Mouse (Mus musculus) G1E (cell line): ENCODE results near the gene Tjp1. TPM values are rescaled to one million over a fixed set of nuclear protein-coding genes. Genes with fewer than 3 reads are reported as not detected.

Experiments used
- ATAC-seq: 2 replicates; pipeline ENCODE4 v1.8.0; 2016; ENCODE audit warnings: mild to moderate bottlenecking; ENCODE audit not compliant: insufficient number of reproducible peaks, poor library complexity, low FRiP score, severe bottlenecking; ENCODE audit errors: extremely low read depth
- DNase-seq: peaks from one replicate; pipeline ENCODE4 v3.0.0; 2012; ENCODE audit warnings: low spot score
- H3K27me3 ChIP-seq: 2 replicates; pipeline ENCODE4 v1.6.1; 2012; ENCODE audit warnings: mild to moderate bottlenecking, low read length, inconsistent platforms; ENCODE audit not compliant: insufficient read depth
- H3K36me3 ChIP-seq: replicated peaks from 2 replicates; pipeline ENCODE3; 2012; ENCODE audit warnings: mild to moderate bottlenecking, inconsistent platforms
- H3K4me1 ChIP-seq: 2 replicates; pipeline ENCODE4 v1.6.1; 2012; ENCODE audit warnings: low read depth, low read length, inconsistent platforms, mixed read lengths; ENCODE audit not compliant: insufficient read depth
- H3K4me3 ChIP-seq: 2 replicates; pipeline ENCODE4 v1.5.1; 2012; ENCODE audit warnings: low read depth, mild to moderate bottlenecking, inconsistent platforms, low read length, moderate library complexity, mixed read lengths
- H3K9me3 ChIP-seq: replicated peaks from 2 replicates; pipeline ENCODE4 v1.6.1; 2012; ENCODE audit warnings: inconsistent platforms
- CTCF ChIP-seq: IDR thresholded peaks from 2 replicates; pipeline ENCODE4 v1.5.1; 2012; ENCODE audit warnings: low read depth, low read length, inconsistent platforms, mixed read lengths
- GATA1 ChIP-seq: IDR thresholded peaks from 2 replicates; pipeline ENCODE4 v1.6.1; 2012; ENCODE audit warnings: borderline replicate concordance, low read length, inconsistent platforms, mixed read lengths
- GATA2 ChIP-seq: IDR thresholded peaks from 2 replicates; pipeline ENCODE4 v1.6.1; 2012; ENCODE audit warnings: low read depth, low read length, inconsistent platforms, borderline replicate concordance
- POLR2AphosphoS5 ChIP-seq: IDR thresholded peaks from 2 replicates; pipeline ENCODE4 v1.6.1; 2012; ENCODE audit warnings: low read depth, low read length, inconsistent platforms; ENCODE audit not compliant: insufficient replicate concordance
- TAL1 ChIP-seq: conservative IDR thresholded peaks from 2 replicates; pipeline ENCODE4 v1.6.1; 2012; ENCODE audit warnings: low read depth, low read length, inconsistent platforms, mixed read lengths
- polyA plus RNA-seq: library from polyadenylated mRNA; stranded (reverse); fragments of >175 nt; gene quantifications from 2 replicates; pipeline ENCODE4 v1.2.3, GENCODE M21; 2012
- total RNA-seq, 2 experiments: library from RNA; stranded (forward) in 1 of 2; stranded (reverse) in 1 of 2; fragments of 200-1000 nt in 1 of 2; fragments of >200 nt in 1 of 2; fragmentation: Nextera tagmentation in 1 of 2; gene quantifications; 2 replicates each; pipeline ENCODE4 v1.2.3; 2014 to 2017

The Tjp1 gene
- total and polyA plus RNA-seq, 3 experiments = 17.8 to 119 (median 95.0) TPM

DNA sequence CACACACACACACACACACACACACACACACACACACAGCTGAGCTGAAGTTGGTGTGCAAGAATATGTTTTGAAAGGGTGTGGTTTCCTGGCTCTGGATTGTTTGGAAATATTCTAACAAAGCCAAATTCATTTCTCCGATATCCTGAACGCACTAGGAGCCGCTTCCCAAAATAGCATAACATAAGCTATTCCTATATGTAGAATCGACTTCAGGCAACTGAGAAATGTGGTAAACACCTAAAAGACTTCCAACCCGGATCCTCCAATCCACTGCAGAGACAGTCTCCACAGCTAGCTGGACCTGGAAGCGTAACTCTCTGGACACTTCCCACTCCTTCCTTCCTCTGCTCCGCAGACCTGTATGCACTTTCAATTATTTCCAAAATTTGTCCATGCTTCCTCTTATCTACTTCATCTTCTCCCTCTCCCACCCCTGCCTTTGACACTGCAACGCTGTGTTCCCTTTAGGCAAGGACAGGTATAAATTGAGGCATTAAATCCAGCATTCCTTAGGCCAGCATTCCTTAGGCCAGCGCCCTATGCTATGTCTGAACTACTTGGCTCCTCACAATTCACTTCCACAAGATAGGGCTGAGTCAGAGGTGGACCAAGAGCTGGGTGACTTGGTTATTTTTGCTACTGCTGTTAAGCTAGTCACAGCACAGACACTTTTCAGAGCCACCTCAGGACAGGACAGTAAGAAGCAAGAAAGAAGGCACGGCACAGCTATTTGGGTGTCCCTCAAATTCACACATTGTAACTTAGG, 144.9 kb downstream of the Tjp1 start:
- ATAC-seq (no peak), DNase-seq (no peak)
- H3K4me3 ChIP-seq = no peak overlapping the region
- 0 out of 2 replicates have a peak, but pooled peaks cover 3% of the 10 kb centered on the region for H3K27me3 ChIP-seq
- no peaks in the 10 kb centered on the region for H3K9me3 ChIP-seq
- no peak for TF ChIP-seq GATA2
- no peak for TF ChIP-seq CTCF
- TF ChIP-seq TAL1 = no peak
- TF ChIP-seq POLR2AphosphoS5 = no peak
- no peak for TF ChIP-seq GATA1
- H3K4me1 ChIP-seq = peaks cover 34% of the 10 kb centered on the region
- no peaks in the 10 kb centered on the region for H3K36me3 ChIP-seq

DNA sequence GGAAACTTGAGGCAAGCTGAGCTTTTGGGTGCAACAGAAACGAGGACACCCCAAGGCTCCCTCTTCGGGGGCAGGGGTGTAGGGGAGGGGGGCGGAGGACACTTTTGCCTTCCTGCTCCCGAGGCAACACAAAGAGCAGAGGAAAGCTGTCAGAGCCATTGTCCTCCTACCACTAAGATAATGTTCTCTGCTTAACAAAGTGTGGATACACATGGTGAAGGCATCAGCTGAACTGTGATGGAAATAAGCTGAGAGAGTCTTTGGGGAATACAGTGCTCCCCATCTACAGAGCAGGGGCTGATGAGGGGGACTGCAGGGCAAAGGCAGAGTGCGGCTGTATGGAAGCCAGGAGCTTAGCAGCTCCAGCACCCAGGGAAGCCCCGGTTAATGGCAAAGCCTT, 145.7 kb downstream of the Tjp1 start:
- H3K4me3 ChIP-seq = no peak overlapping the region
- H3K27me3 ChIP-seq = 0 out of 2 replicates have a peak, but pooled peaks cover 3% of the 10 kb centered on the region
- TF ChIP-seq GATA1 = no peak
- no peak for TF ChIP-seq GATA2
- TF ChIP-seq TAL1 = no peak
- no peak for TF ChIP-seq CTCF
- no peak for TF ChIP-seq POLR2AphosphoS5
- H3K36me3 ChIP-seq = no peaks in the 10 kb centered on the region
- DNase-seq (no peak), ATAC-seq (no peak)
- H3K4me1 ChIP-seq = peaks cover 34% of the 10 kb centered on the region
- H3K9me3 ChIP-seq = no peaks in the 10 kb centered on the region

DNA sequence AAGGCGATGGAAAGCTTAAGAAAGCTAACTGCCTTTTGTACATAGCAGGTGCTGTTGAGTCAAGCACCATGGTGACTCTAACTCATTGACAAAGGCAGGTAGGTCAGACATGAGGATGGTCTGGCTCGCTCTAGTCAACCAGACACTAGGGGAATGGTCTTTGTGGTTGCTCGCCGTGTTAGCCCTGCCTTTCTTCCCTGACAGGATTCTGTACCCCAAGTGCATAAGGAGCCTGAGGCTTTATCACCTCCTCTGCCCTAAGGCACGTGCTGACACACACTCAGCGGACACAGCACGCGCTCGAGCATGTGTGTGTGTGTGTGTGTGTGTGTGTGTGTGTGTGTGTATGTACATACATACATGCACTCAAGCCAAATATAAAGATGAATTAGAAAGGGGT, 146.9 kb downstream of the Tjp1 start:
- TF ChIP-seq TAL1 (no peak), GATA1 (no peak), POLR2AphosphoS5 (no peak), GATA2 (no peak), CTCF (no peak)
- Histone ChIP-seq H3K4me1 (peaks cover 33% of the 10 kb centered on the region), H3K4me3 (no peak overlapping the region), H3K36me3 (no peaks in the 10 kb centered on the region), H3K9me3 (no peaks in the 10 kb centered on the region), H3K27me3 (0 out of 2 replicates have a peak, but pooled peaks cover 3% of the 10 kb centered on the region)
- ATAC-seq (no peak), DNase-seq (no peak)

DNA sequence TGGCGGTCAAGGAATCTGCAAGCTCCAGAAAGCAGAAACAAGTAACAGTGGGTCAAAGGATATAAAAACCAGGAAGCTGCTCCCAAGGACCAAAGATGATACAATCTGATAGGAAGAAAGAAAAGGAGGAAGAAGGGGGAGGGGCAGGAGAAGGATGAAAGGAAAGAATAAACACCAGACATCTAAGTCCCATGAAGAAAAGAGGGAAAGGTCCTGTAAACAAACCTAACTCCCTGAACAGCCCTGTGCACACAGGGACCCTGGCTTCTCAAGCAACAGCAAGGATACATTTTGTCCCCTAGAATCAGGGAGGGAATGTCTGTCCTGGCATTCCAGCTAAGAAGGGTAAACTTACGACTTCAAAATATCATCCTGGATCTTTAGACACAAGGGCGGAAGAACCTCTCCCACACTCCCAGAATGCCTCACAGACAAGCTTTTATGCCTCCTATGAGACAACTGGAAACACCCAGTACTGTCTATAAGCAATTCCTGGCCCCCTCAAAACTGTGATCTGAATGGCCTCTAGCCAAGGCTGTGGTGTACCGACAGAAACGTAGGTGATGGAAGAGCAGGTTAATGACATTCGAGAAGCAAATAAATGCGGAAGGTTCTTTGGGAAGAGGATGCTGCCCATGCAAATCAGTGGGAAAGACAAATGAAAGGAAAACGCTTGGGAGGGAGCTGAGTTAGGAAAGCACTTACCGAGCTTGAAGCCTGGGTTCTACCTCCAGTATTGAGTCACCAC, 148.6 kb downstream of the Tjp1 start:
- 0 out of 2 replicates have a peak, but pooled peaks cover 3% of the 10 kb centered on the region for H3K27me3 ChIP-seq
- no peaks in the 10 kb centered on the region for H3K36me3 ChIP-seq
- ATAC-seq (no peak), DNase-seq (no peak)
- H3K4me1 ChIP-seq = peaks cover 24% of the 10 kb centered on the region
- TF ChIP-seq TAL1 = no peak
- TF ChIP-seq POLR2AphosphoS5 = no peak
- no peak for TF ChIP-seq GATA1
- no peak for TF ChIP-seq GATA2
- no peak for TF ChIP-seq CTCF
- no peak overlapping the region for H3K4me3 ChIP-seq
- no peaks in the 10 kb centered on the region for H3K9me3 ChIP-seq

DNA sequence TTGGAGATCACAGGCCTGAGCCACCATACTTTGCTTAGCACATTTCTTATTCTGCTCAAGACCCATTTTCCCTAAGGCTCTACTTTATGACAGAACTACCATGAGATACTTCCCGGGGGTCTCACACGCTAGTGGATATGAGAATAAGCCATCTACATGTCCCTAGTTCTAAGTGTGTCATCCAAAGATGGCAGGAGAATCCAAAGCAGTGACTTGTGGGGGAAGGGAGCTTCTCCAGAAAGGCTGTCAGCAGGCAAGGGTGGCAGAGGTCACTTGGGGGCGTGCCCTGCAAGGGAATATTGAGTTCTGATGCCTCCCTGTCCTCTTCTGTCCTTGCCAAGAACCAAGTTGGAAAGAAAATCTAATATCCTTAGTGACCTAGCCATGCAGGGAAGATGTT, 150.1 kb downstream of the Tjp1 start:
- Histone ChIP-seq H3K4me1 (peaks cover 25% of the 10 kb centered on the region), H3K36me3 (no peaks in the 10 kb centered on the region), H3K9me3 (no peaks in the 10 kb centered on the region), H3K27me3 (0 out of 2 replicates have a peak, but pooled peaks cover 3% of the 10 kb centered on the region), H3K4me3 (no peak overlapping the region)
- no peak for DNase-seq
- no peak for TF ChIP-seq CTCF
- TF ChIP-seq POLR2AphosphoS5 = no peak
- TF ChIP-seq GATA2 = no peak
- no peak for TF ChIP-seq GATA1
- no peak for TF ChIP-seq TAL1
- ATAC-seq = no peak

DNA sequence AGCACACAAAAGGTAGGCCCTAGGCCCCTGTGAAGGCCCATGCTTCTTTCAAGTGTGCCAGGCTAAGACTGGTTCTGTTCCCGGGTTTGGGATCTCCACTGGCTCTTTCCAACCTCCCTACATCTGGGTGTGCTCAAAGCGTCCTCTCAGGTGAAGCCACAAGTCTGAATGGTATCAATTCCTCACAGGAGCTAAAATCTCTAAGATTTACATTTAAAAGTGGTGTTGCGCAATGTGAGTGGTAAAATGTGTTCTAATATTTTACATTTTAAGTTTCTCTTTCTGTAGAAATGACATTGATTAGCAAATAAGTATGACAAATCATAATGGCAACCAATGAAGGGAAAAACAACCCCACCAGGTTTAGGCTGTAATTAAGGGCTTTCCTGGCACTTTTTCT, 152.0 kb downstream of the Tjp1 start:
- H3K27me3 ChIP-seq = 0 out of 2 replicates have a peak, but pooled peaks cover under 1% of the 10 kb centered on the region
- no peak for ATAC-seq
- H3K9me3 ChIP-seq = no peaks in the 10 kb centered on the region
- peaks cover 30% of the 10 kb centered on the region for H3K4me1 ChIP-seq
- TF ChIP-seq GATA2 (no peak), POLR2AphosphoS5 (no peak), CTCF (no peak)
- no peak overlapping the region for H3K4me3 ChIP-seq
- H3K36me3 ChIP-seq = no peaks in the 10 kb centered on the region
- DNase-seq = no peak
